In genomic region chr4:111686951-111687350, GRCm38 (mm10) we compare ENCODE assay signal across 8 mouse cellular contexts. TPM values are rescaled to one million over a fixed set of nuclear protein-coding genes. Genes with fewer than 3 reads are reported as not detected.
DNase-seq lines count a peak whose midpoint lies in the region; ATAC-seq and TF ChIP-seq lines count a peak whose summit lies in the region.

No protein-coding gene starts in this region.

- no peaks in the 10 kb centered on the region for H3K9me3 ChIP-seq in heart, embryonic 14.5 days (ENCODE audit: control insufficient read depth, low read length)
- no peaks in the 10 kb centered on the region for H3K9me3 ChIP-seq in kidney, postnatal 0 days (replicated peaks; ENCODE audit: low read length)
- no peaks in the 10 kb centered on the region for H3K9me3 ChIP-seq in lung, embryonic 16.5 days (ENCODE audit: control insufficient read depth, low read length)

- H3K4me3 ChIP-seq in heart, embryonic 14.5 days (ENCODE audit: control insufficient read depth in 1 of 2, insufficient read depth in 1 of 2, low read depth in 1 of 2, low read length in 2 of 2): peak overlapping the region; percentile 17 to 29; a peak in 2 of 4 replicates
- no peak overlapping the region for H3K4me3 ChIP-seq in kidney, postnatal 0 days (replicated peaks; ENCODE audit: low read depth, low read length)
- H3K4me3 ChIP-seq in lung, embryonic 16.5 days (ENCODE audit: low read length): peak overlapping the region; percentile 23

- H3K9ac ChIP-seq in heart, embryonic 14.5 days (ENCODE audit: low read length): peak overlapping the region; percentile 22; the same call in 1 of the 2 replicates
- H3K9ac ChIP-seq in kidney, postnatal 0 days (ENCODE audit: low read depth, low read length): no peak overlapping the region
- peak overlapping the region; percentile 56; the same call in 1 of the 2 replicates for H3K9ac ChIP-seq in lung, embryonic 16.5 days (ENCODE audit: low read length)

- POLR2A ChIA-PET in Patski (lab: Charles Lee): no interaction called here

- WGBS in heart, embryonic 14.5 days: 8% methylated on average over 9 of the region's 9 CpGs
- WGBS in kidney, postnatal 0 days: 5% methylated on average over 9 of the region's 9 CpGs
- WGBS in lung, embryonic 16.5 days: 3% methylated on average over 9 of the region's 9 CpGs

- H3K27me3 ChIP-seq in Patski: no peaks in the 10 kb centered on the region
- H3K27me3 ChIP-seq in heart, embryonic 14.5 days (ENCODE audit: control insufficient read depth, insufficient read depth, low read length): no peaks in the 10 kb centered on the region
- H3K27me3 ChIP-seq in kidney, postnatal 0 days (ENCODE audit: insufficient read depth, low read length): no peaks in the 10 kb centered on the region
- no peaks in the 10 kb centered on the region for H3K27me3 ChIP-seq in lung, embryonic 16.5 days (ENCODE audit: control insufficient read depth, insufficient read depth, low read depth, low read length)

- in situ Hi-C loops in Patski (cut with MboI; ENCODE audit: low pct_unique_long_range_greater_than_20kb): no loop called here

- ATAC-seq in Patski: peak; percentile 70
- ATAC-seq in heart, embryonic 14.5 days (ENCODE audit: insufficient number of reproducible peaks, insufficient read depth, low FRiP score, low read depth): no peak
- peak; percentile 65; the same call in 1 of the 2 replicates for ATAC-seq in kidney, postnatal 0 days (replicated peaks; ENCODE audit: low FRiP score, low read depth)
- ATAC-seq in lung, embryonic 16.5 days (ENCODE audit: low read depth): peak; percentile 79
- no peak for ATAC-seq in erythroblast, adult 5-6 weeks (replicated peaks; ENCODE audit: low FRiP score, poor library complexity, severe bottlenecking)

- H3K27ac ChIP-seq in heart, embryonic 14.5 days (replicated peaks in 1 of 2; ENCODE audit: control insufficient read depth in 1 of 2, insufficient read depth in 1 of 2, low read depth in 2 of 2, low read length in 2 of 2): no peak overlapping the region
- H3K27ac ChIP-seq in kidney, postnatal 0 days: no peak overlapping the region
- H3K27ac ChIP-seq in lung, embryonic 16.5 days (ENCODE audit: low read length): no peak overlapping the region

- H3K4me2 ChIP-seq in heart, embryonic 14.5 days (ENCODE audit: low read length): peak overlapping the region; percentile 76
- H3K4me2 ChIP-seq in kidney, postnatal 0 days (ENCODE audit: low read length): peak overlapping the region; percentile 48; the same call in 1 of the 2 replicates
- peak overlapping the region; percentile 58 for H3K4me2 ChIP-seq in lung, embryonic 16.5 days (ENCODE audit: low read depth, low read length)

- peak; percentile 57 for DNase-seq in CD4-positive helper T cell, adult 2 months (ENCODE audit: low read depth, low spot score)
- no peak for DNase-seq in Patski (ENCODE audit: low read depth, low spot score)
- peak; percentile 86 for DNase-seq in embryo, embryonic 10 days (ENCODE audit: low spot score)
- peak; percentile 85 for DNase-seq in kidney, postnatal 0 days (ENCODE audit: low spot score)
- DNase-seq in ovary, postnatal 14 days (ENCODE audit: low spot score): peak; percentile 26

- peaks cover 7 to 11% of the 10 kb centered on the region in 2 experiments; a peak in 3 of 4 replicates for H3K4me1 ChIP-seq in heart, embryonic 14.5 days (ENCODE audit: control insufficient read depth in 2 of 2, insufficient read depth in 2 of 2, low read length in 2 of 2)
- no peaks in the 10 kb centered on the region for H3K4me1 ChIP-seq in kidney, postnatal 0 days (replicated peaks; ENCODE audit: insufficient read depth, low read length)
- H3K4me1 ChIP-seq in lung, embryonic 16.5 days (replicated peaks; ENCODE audit: control insufficient read depth, insufficient read depth, low read length): peaks cover 14% of the 10 kb centered on the region

- no peaks in the 10 kb centered on the region for H3K36me3 ChIP-seq in heart, embryonic 14.5 days (ENCODE audit: control insufficient read depth, insufficient read depth, low read length)
- no peaks in the 10 kb centered on the region for H3K36me3 ChIP-seq in kidney, postnatal 0 days (ENCODE audit: insufficient read depth, low read length)
- H3K36me3 ChIP-seq in lung, embryonic 16.5 days (ENCODE audit: control insufficient read depth, insufficient read depth, low read length): no peaks in the 10 kb centered on the region

- peak; percentile 71 for TF ChIP-seq CTCF in Patski (IDR thresholded peaks at IDR 0.05)
- peak; percentile 82 for TF ChIP-seq CTCF in kidney, postnatal 0 days (IDR thresholded peaks at IDR 0.05; ENCODE audit: low read depth)

- CTCF ChIA-PET in Patski (lab: Charles Lee): interaction anchor here (0.7 to 2.9 kb wide), 13 partner anchors 9 to 200 kb away, joined by 3 to 16 read pairs (median 6); no protein-coding TSS in a partner anchor

RNA-seq across cellular contexts. Expression of gene Spata6, which starts 32.8 kb away (rescaled TPM):
- 37.8 TPM for polyA plus RNA-seq in Patski (2021)
- polyA plus RNA-seq in heart, embryonic 14.5 days (2014; fragmentation: Nextera tagmentation; extraction: Ambion mirVana): 16.7 and 20.1 TPM in 2 replicates
- 33.2 and 38.5 TPM in 2 replicates for polyA plus RNA-seq in kidney, postnatal 0 days (2015; fragmentation: Nextera tagmentation; extraction: Ambion mirVana)
- 36.3 and 38.0 TPM in 2 replicates for polyA plus RNA-seq in lung, embryonic 16.5 days (2015; fragmentation: Nextera tagmentation; extraction: Ambion mirVana)
- total RNA-seq in erythroblast, adult 5-6 weeks (2015; ENCODE audit: low replicate concordance): 1.9 and 4.0 TPM in 2 replicates
- 1.9 and 3.1 TPM in 2 replicates for total RNA-seq in erythroblast, adult 5-6 weeks (2017; ENCODE audit: low replicate concordance)

Comparison
In these comparisons a context has a peak if more than half of its experiments do, and no peak if none do; other contexts are left out.
1. ATAC-seq: peak in Patski (single experiment), kidney, postnatal 0 days (single experiment) and lung, embryonic 16.5 days (single experiment); none in heart, embryonic 14.5 days (single experiment) and erythroblast, adult 5-6 weeks (single experiment).
2. Peak in every context shown above with its lines, with median percentiles within 50 percentile points of each other: H3K4me2 ChIP-seq.